Mouse (Mus musculus) liver, postnatal 0 days (tissue): ENCODE measurements around the gene Dclre1a.

ENCODE experiments used
- CTCF ChIP-seq: sonication (generic); IDR thresholded peaks from 2 replicates; pipeline ENCODE4 v1.5.1; 2016; ENCODE audit warnings: antibody characterized with exemption, low read depth
- EP300 ChIP-seq: IDR thresholded peaks from 2 replicates; pipeline ENCODE4 v1.6.1; 2016; ENCODE audit warnings: antibody characterized with exemption, low read depth, mild to moderate bottlenecking

DNA sequence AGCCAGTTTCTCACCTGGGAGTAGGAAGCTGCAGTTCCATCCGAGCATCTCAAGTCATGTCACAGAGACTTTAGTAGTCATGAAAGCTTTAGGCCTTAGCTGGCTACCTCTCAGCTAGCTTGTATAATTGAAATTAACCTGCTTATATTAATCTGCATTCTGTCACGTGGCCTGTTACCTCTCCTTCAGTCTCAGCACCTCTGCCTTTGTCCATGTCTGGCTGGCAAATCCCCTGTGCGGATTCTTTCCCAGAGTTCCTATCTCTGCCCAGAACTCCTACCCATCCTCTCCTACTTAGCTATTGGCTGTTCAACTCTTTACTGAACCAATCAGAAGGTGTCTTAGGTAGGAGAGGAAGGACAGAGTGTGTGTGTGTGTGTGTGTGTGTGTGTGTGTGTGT, 36.3 kb upstream of the Dclre1a start:
- no peak for TF ChIP-seq CTCF
- no peak for TF ChIP-seq EP300
